Mouse (Mus musculus) cortical plate, adult 2 months (tissue): ENCODE results near the gene Pik3r5.

Experiments
- CTCF ChIP-seq: fragments of 200-500 bp; IDR thresholded peaks from 2 replicates; pipeline ENCODE4 v1.5.1; 2011; ENCODE audit warnings: mild to moderate bottlenecking, control low read depth, low read length; ENCODE audit not compliant: insufficient read depth; ENCODE audit errors: extremely low read depth
- POLR2A ChIP-seq: fragments of 200-500 bp; IDR thresholded peaks from 2 replicates; pipeline ENCODE4 v1.6.1; 2011; ENCODE audit warnings: mild to moderate bottlenecking, low read length, control low read depth; ENCODE audit not compliant: insufficient read depth; ENCODE audit errors: extremely low read depth

DNA sequence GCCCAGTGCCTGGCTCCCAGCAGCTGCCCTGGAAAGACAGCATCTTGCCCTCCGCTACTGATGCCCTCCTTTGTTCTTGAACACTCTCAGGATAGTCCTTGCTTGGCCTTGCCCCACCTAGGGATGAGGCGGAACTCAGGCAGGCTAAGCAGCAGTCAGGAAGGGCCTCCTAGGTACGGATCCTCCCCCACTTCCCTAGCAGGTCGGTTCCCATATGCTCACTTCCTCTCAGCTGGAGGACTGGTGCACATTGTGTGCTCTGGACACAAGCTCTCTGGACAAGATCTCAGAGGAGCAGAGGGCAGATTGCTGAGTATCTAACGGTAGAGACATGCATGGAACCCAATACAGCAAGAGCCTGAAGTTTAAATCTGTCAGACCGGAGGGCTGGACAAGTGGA lies 65.2 kb downstream of the Pik3r5 start:
- TF ChIP-seq CTCF = no peak
- TF ChIP-seq POLR2A = no peak
